Mouse (Mus musculus): ENCODE measurements around the gene H2bfm. TPM values are rescaled to one million over a fixed set of nuclear protein-coding genes. Genes with fewer than 3 reads are reported as not detected.

The H2bfm gene
- polyA plus RNA-seq, 1 experiment from 2014 or later = not detected

Other genes with a start within 250 kb of the H2bfm start
- gene Tceal1, start 219.3 kb upstream of the H2bfm start, polyA plus RNA-seq (2015; fragmentation: Nextera tagmentation; extraction: Ambion mirVana) = 9.7 and 10.9 TPM in 2 replicates
- gene Morf4l2, start 183.6 kb upstream of the H2bfm start, polyA plus RNA-seq (2015; fragmentation: Nextera tagmentation; extraction: Ambion mirVana) = 557 and 569 TPM in 2 replicates
- gene Glra4, start 147.2 kb upstream of the H2bfm start, polyA plus RNA-seq (2015; fragmentation: Nextera tagmentation; extraction: Ambion mirVana) = not detected in 2 replicates
- gene Plp1, start 104.7 kb upstream of the H2bfm start, polyA plus RNA-seq (2015; fragmentation: Nextera tagmentation; extraction: Ambion mirVana) = 3.8 and 5.0 TPM in 2 replicates
- 0.15 and 0.21 TPM in 2 replicates for gene Rab9b, start 58.6 kb upstream of the H2bfm start, polyA plus RNA-seq (2015; fragmentation: Nextera tagmentation; extraction: Ambion mirVana)
- gene Tmsb15b2, start 48.2 kb downstream of the H2bfm start, polyA plus RNA-seq (2015; fragmentation: Nextera tagmentation; extraction: Ambion mirVana) = 28.5 and 33.2 TPM in 2 replicates
- 4.7 and 6.6 TPM in 2 replicates for gene Tmsb15l, start 49.5 kb downstream of the H2bfm start, polyA plus RNA-seq (2015; fragmentation: Nextera tagmentation; extraction: Ambion mirVana)
- 21.3 and 23.7 TPM in 2 replicates for gene Tmsb15b1, start 49.5 kb downstream of the H2bfm start, polyA plus RNA-seq (2015; fragmentation: Nextera tagmentation; extraction: Ambion mirVana)
- 26.1 and 30.8 TPM in 2 replicates for gene Zcchc18, start 65.8 kb downstream of the H2bfm start, polyA plus RNA-seq (2015; fragmentation: Nextera tagmentation; extraction: Ambion mirVana)
- 11.3 and 12.9 TPM in 2 replicates for gene Slc25a53, start 111.0 kb downstream of the H2bfm start, polyA plus RNA-seq (2015; fragmentation: Nextera tagmentation; extraction: Ambion mirVana)
- gene Fam199x, start 122.3 kb downstream of the H2bfm start, polyA plus RNA-seq (2015; fragmentation: Nextera tagmentation; extraction: Ambion mirVana) = 11.0 and 12.8 TPM in 2 replicates
- not detected in 2 replicates for gene Esx1, start 194.8 kb downstream of the H2bfm start, polyA plus RNA-seq (2015; fragmentation: Nextera tagmentation; extraction: Ambion mirVana)

Data from kidney, embryonic 16.5 days (tissue).